Mouse (Mus musculus) ES-E14 (cell line): ENCODE results near the gene Thop1. TPM values are rescaled to one million over a fixed set of nuclear protein-coding genes. Genes with fewer than 3 reads are reported as not detected.
A peak's percentile ranks its signal among the peaks of the same experiment; 100 is the strongest.

Source experiments
- DNase-seq: peaks from one replicate; pipeline ENCODE4 v3.0.0-alpha.2; 2013; ENCODE audit warnings: low read depth, low spot score
- H3K27ac ChIP-seq: 2 replicates; pipeline ENCODE4 v1.5.1; 2012; ENCODE audit warnings: low read depth, mild to moderate bottlenecking, low read length, moderate library complexity, mixed read lengths; ENCODE audit not compliant: poor library complexity, insufficient read depth, severe bottlenecking
- H3K36me3 ChIP-seq: 2 replicates; pipeline ENCODE4 v1.6.1; 2012; ENCODE audit warnings: mild to moderate bottlenecking, low read length, moderate library complexity, mixed read lengths; ENCODE audit not compliant: control insufficient read depth, poor library complexity, insufficient read depth, severe bottlenecking
- H3K4me1 ChIP-seq, 2 experiments: fragments of 150-350 bp in 1 of 2; sonication (generic) in 1 of 2; 2 replicates each; pipeline ENCODE4 v1.6.1; 2012; ENCODE audit warnings: low read length in 2 of 2, mild to moderate bottlenecking in 1 of 2, mixed read lengths in 1 of 2; ENCODE audit not compliant: control insufficient read depth in 2 of 2, insufficient read depth in 2 of 2, poor library complexity in 1 of 2
- H3K4me3 ChIP-seq, 2 experiments: fragments of 150-350 bp in 1 of 2; sonication (generic) in 1 of 2; 2 replicates each; pipeline ENCODE4 v1.5.1; 2012; ENCODE audit warnings: low read length in 2 of 2, low read depth in 1 of 2, mild to moderate bottlenecking in 1 of 2, mixed read lengths in 1 of 2; ENCODE audit not compliant: insufficient read depth in 1 of 2, poor library complexity in 1 of 2, severe bottlenecking in 1 of 2
- H3K9ac ChIP-seq: 2 replicates; pipeline ENCODE4 v1.6.1; 2012; ENCODE audit warnings: low read depth, mild to moderate bottlenecking, low read length, mixed read lengths; ENCODE audit not compliant: poor library complexity, insufficient read depth, severe bottlenecking
- H3K9me3 ChIP-seq: fragments of 150-350 bp; sonication (generic); 2 replicates; pipeline ENCODE4 v1.6.1; 2012; ENCODE audit warnings: low read depth, mild to moderate bottlenecking, low read length; ENCODE audit not compliant: control insufficient read depth, insufficient read depth
- CHD2 ChIP-seq: IDR thresholded peaks from 2 replicates; pipeline ENCODE4 v1.6.1; 2014; ENCODE audit warnings: mild to moderate bottlenecking, low read depth, low read length, inconsistent platforms
- HCFC1 ChIP-seq: IDR thresholded peaks from 2 replicates; pipeline ENCODE4 v1.6.1; 2012; ENCODE audit warnings: low read length, inconsistent platforms, borderline replicate concordance; ENCODE audit not compliant: insufficient read depth
- MAFK ChIP-seq: IDR thresholded peaks from 2 replicates; pipeline ENCODE4 v1.6.1; 2014; ENCODE audit warnings: mild to moderate bottlenecking, low read depth, low read length, inconsistent platforms; ENCODE audit not compliant: insufficient read depth
- ZC3H11A ChIP-seq: IDR thresholded peaks from 2 replicates; pipeline ENCODE4 v1.6.1; 2012; ENCODE audit warnings: low read depth, mild to moderate bottlenecking, inconsistent platforms, low read length, borderline replicate concordance
- ZNF384 ChIP-seq: IDR thresholded peaks from 2 replicates; pipeline ENCODE4 v1.6.1; 2012; ENCODE audit warnings: low read depth, low read length, inconsistent platforms
- in situ Hi-C, 2 experiments: fragments of 600-800 bp; cut with MboI; formaldehyde crosslinking; loops; one replicate each; pipeline ENCODE4 v1.15.1; 2025; ENCODE audit warnings: low sequenced_read_pairs in 2 of 2, inconsistent platforms in 1 of 2; ENCODE audit not compliant: unreplicated experiment in 2 of 2
- total RNA-seq: library from RNA; depleted of rRNA; stranded (reverse); fragments of 300-350 nt; gene quantifications from 2 replicates; pipeline ENCODE4 v1.2.3, GENCODE M21; 2012

The Thop1 gene
- total RNA-seq, 1 experiment, result 155 TPM

DNA sequence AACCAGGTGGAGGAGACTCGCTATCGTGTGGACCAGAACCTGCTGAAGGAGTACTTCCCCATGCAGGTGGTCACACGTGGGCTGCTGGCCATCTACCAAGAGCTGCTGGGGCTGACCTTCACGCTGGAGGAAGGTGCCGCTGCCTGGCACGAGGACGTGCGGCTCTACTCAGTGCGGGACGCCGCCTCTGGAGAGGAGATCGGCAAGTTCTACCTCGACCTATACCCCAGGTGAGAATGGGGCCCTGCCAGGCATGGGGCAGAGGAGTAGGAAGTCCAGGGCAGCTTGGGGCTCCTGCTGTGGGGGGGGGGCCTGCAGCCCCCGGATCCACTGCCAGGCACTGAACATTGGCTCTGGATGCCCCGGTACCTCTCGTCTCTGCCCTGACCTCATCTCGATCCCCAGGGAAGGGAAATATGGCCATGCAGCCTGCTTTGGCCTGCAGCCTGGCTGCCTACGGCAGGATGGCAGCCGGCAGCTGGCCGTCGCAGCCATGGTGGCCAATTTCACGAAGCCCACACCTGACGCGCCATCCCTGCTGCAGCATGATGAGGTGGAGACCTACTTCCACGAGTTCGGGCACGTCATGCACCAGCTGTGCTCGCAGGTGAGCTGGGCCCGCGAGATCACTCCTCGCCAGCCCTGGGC, 10.3 kb downstream of the Thop1 start:
- no peaks in the 10 kb centered on the region for H3K9me3 ChIP-seq
- no peak overlapping the region for H3K27ac ChIP-seq
- no peak overlapping the region for H3K4me3 ChIP-seq
- peaks cover 68% of the 10 kb centered on the region for H3K36me3 ChIP-seq
- TF ChIP-seq CHD2 (no peak), ZC3H11A (no peak), MAFK (no peak), ZNF384 (no peak), HCFC1 (no peak)
- H3K4me1 ChIP-seq, result peaks cover 0 to 9% of the 10 kb centered on the region in 2 experiments; a peak in 3 of 4 replicates
- DNase-seq, result no peak
- in situ Hi-C loops, result no loop called here
- H3K9ac ChIP-seq, result no peak overlapping the region

DNA sequence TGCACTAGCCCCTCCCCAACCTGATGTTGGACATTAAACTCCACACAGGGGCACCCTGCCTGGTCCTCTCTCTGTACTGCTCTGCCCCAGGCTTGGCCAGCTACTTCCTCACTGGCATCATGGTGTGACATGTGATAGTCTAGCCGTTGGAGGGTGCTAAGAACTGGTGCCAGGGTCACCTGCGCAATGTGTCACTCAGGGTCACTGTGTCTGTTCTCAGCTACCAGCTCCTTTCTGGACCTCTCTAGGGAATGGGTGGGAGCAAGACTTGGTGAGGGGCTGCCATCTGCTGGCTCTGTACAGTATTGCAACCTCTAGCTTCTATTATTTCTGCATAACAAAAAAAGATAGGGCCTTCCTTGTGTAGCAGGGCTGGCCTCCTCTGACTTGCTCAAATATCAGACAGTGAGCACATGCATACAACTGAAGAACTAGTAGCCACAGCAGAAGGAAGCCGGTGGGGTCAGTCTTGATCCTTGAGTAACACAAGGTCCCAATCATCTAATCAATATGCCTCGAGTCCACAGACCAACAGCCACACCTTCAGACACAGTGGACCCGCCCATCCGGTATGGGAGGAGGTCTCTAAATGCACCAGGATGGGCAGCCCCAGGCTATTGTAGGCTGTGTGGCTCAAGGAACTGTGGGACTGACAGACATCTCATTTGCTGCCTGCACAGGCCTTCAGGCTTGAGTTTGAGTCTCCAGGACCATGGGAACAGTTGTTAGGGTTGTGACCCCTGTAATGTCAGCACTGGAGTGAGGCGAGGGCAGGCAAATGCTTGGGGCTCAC, 12.5 kb downstream of the Thop1 start:
- H3K27ac ChIP-seq, result peak overlapping the region; percentile 73; the same call in 1 of the 2 replicates
- in situ Hi-C loops, result no loop called here
- no peak overlapping the region for H3K4me3 ChIP-seq
- H3K9ac ChIP-seq, result peak overlapping the region; percentile 39; the same call in 1 of the 2 replicates
- peaks cover 51% of the 10 kb centered on the region for H3K36me3 ChIP-seq
- DNase-seq, result peak; percentile 90
- H3K4me1 ChIP-seq, result peaks cover 0 to 9% of the 10 kb centered on the region in 2 experiments; a peak in 3 of 4 replicates
- no peaks in the 10 kb centered on the region for H3K9me3 ChIP-seq
- TF ChIP-seq ZC3H11A, result 0 out of 2 replicates have a peak, but pooled peaks have one; percentile 14
- TF ChIP-seq CHD2, result no peak

DNA sequence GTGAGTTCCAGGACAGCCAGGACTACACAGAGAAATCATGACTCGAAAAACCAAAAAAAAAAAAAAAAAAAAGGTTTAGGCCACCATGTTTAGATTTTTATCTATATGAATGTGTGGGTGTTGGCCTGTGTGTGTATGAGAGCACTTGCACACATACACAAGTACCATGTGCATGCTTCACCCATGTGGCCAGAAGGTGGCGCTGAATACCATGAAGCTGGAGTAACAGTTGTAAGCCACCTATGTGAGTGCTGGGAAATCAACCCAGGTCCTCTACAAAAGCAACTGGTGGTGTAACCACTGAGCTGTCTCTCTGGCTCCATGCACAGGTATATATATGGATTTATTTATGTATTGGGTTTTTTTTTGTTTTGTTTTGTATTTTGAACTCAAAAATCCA, 17.2 kb downstream of the Thop1 start:
- Histone ChIP-seq H3K9ac (no peak overlapping the region), H3K4me3 (no peak overlapping the region), H3K27ac (no peak overlapping the region), H3K9me3 (no peaks in the 10 kb centered on the region), H3K4me1 (peaks cover 0 to 8% of the 10 kb centered on the region in 2 experiments; a peak in 3 of 4 replicates), H3K36me3 (peaks cover 5% of the 10 kb centered on the region)
- in situ Hi-C loops, result no loop called here
- TF ChIP-seq ZNF384 (no peak), CHD2 (no peak)
- DNase-seq, result peak; percentile 59

DNA sequence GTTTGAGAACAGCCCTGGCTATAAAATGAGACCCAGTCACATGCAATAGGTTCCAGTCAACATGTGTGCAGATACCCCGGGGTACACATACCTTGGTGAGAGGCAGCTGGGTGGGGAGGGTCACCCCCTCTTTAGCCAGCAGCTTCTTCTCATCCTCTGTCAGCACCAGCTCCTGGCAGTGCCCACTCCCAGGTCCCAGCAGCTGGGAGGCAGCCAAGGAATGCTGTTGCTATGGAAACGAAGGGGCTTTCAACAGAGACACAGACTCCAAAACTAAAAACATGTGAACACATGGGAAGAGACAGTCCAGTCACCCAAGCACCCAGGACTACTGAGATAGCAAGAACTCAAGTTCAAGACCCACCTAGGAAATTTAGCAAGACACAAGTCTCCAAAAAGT, 19.4 kb downstream of the Thop1 start:
- no peak overlapping the region for H3K9ac ChIP-seq
- TF ChIP-seq MAFK, result no peak
- no peak for TF ChIP-seq CHD2
- no peak for TF ChIP-seq HCFC1
- TF ChIP-seq ZC3H11A, result no peak
- no peak for TF ChIP-seq ZNF384
- no peaks in the 10 kb centered on the region for H3K36me3 ChIP-seq
- peaks cover 0 to 8% of the 10 kb centered on the region in 2 experiments; a peak in 1 of 4 replicates for H3K4me1 ChIP-seq
- no peaks in the 10 kb centered on the region for H3K9me3 ChIP-seq
- H3K4me3 ChIP-seq, result no peak overlapping the region
- no peak overlapping the region for H3K27ac ChIP-seq
- DNase-seq, result no peak
- in situ Hi-C loops, result no loop called here
